Mouse (Mus musculus): ENCODE data around the gene Cntn2.

The Cntn2 gene

GRCm38 (mm10) chr1:132542762-132543306 is at the start of gene Cntn2:
Cntn2 (minus strand) TSS chr1:132543256.
- DNase-seq (ENCODE audit: low spot score) = no peak

GRCm38 (mm10) chr1:132592145-132592544 is 49.1 kb upstream of the Cntn2 start:
- no peak for DNase-seq (ENCODE audit: low spot score)

- DNase-seq (ENCODE audit: low spot score) = no peak
These were observed 48.4 kb upstream of the Cntn2 start for GRCm38 (mm10) chr1:132591399-132591930.

GRCm38 (mm10) chr1:132586679-132587201 is 43.7 kb upstream of the Cntn2 start:
- DNase-seq (ENCODE audit: low spot score) = no peak

- DNase-seq (ENCODE audit: low spot score) = no peak
These were observed 42.3 kb upstream of the Cntn2 start for GRCm38 (mm10) chr1:132585376-132585775.

- DNase-seq (ENCODE audit: low spot score) = no peak
These were observed 40.0 kb upstream of the Cntn2 start for GRCm38 (mm10) chr1:132582998-132583604.

- DNase-seq (ENCODE audit: low spot score) = no peak
These were observed 39.1 kb upstream of the Cntn2 start for GRCm38 (mm10) chr1:132581845-132582839.

- DNase-seq (ENCODE audit: low spot score) = no peak
These were observed 37.0 kb upstream of the Cntn2 start for GRCm38 (mm10) chr1:132580063-132580462.

GRCm38 (mm10) chr1:132576845-132577244 is 33.8 kb upstream of the Cntn2 start:
- DNase-seq (ENCODE audit: low spot score) = no peak

GRCm38 (mm10) chr1:132572851-132573250 is 29.8 kb upstream of the Cntn2 start:
- DNase-seq (ENCODE audit: low spot score) = no peak

- DNase-seq (ENCODE audit: low spot score) = no peak
These were observed 28.6 kb upstream of the Cntn2 start for GRCm38 (mm10) chr1:132571613-132572012.

GRCm38 (mm10) chr1:132570906-132571305 is 27.9 kb upstream of the Cntn2 start:
- DNase-seq (ENCODE audit: low spot score) = no peak

GRCm38 (mm10) chr1:132570068-132570780 is 27.2 kb upstream of the Cntn2 start:
- no peak for DNase-seq (ENCODE audit: low spot score)

GRCm38 (mm10) chr1:132569516-132569915 is 26.5 kb upstream of the Cntn2 start:
- no peak for DNase-seq (ENCODE audit: low spot score)

- no peak for DNase-seq (ENCODE audit: low spot score)
These were observed 24.5 kb upstream of the Cntn2 start for GRCm38 (mm10) chr1:132567336-132568125.

GRCm38 (mm10) chr1:132565766-132566165 is 22.7 kb upstream of the Cntn2 start:
- no peak for DNase-seq (ENCODE audit: low spot score)

- no peak for DNase-seq (ENCODE audit: low spot score)
These were observed 21.9 kb upstream of the Cntn2 start for GRCm38 (mm10) chr1:132564946-132565345.

GRCm38 (mm10) chr1:132562337-132562795 is 19.3 kb upstream of the Cntn2 start:
- no peak for DNase-seq (ENCODE audit: low spot score)

GRCm38 (mm10) chr1:132560907-132561700 is 18.0 kb upstream of the Cntn2 start:
- DNase-seq (ENCODE audit: low spot score) = no peak

GRCm38 (mm10) chr1:132559045-132559444 is 16.0 kb upstream of the Cntn2 start:
- no peak for DNase-seq (ENCODE audit: low spot score)
